Mouse (Mus musculus) lung, embryonic 15.5 days (tissue): Measurements from ENCODE around the gene Armh3. TPM values are rescaled to one million over a fixed set of nuclear protein-coding genes. Genes with fewer than 3 reads are reported as not detected.

Source experiments
- ATAC-seq: fragments of 200-750 bp; cut with Nextera tagmentation; 2 replicates; pipeline ENCODE4 v1.8.0; 2017; ENCODE audit warnings: moderate number of reproducible peaks, borderline replicate concordance; ENCODE audit not compliant: low FRiP score, low TSS enrichment; ENCODE audit errors: extremely low read depth
- H3K27ac ChIP-seq: fragments of 300-500 bp; sonication (generic); 2 replicates; pipeline ENCODE4 v1.5.1; 2015; ENCODE audit warnings: moderate library complexity, mild to moderate bottlenecking, inconsistent platforms
- H3K27me3 ChIP-seq: fragments of 300-500 bp; sonication (generic); 2 replicates; pipeline ENCODE4 v1.6.1; 2015; ENCODE audit warnings: inconsistent platforms
- H3K36me3 ChIP-seq: fragments of 300-500 bp; sonication (generic); 2 replicates; pipeline ENCODE4 v1.6.1; 2015; ENCODE audit warnings: inconsistent platforms
- H3K4me1 ChIP-seq: fragments of 300-500 bp; sonication (generic); 2 replicates; pipeline ENCODE4 v1.6.1; 2015; ENCODE audit warnings: inconsistent platforms
- H3K4me2 ChIP-seq: fragments of 300-500 bp; sonication (generic); 2 replicates; pipeline ENCODE4 v1.6.1; 2015; ENCODE audit warnings: inconsistent platforms, mild to moderate bottlenecking, moderate library complexity
- H3K4me3 ChIP-seq: fragments of 300-500 bp; sonication (generic); 2 replicates; pipeline ENCODE4 v1.5.1; 2015; ENCODE audit warnings: mild to moderate bottlenecking, inconsistent platforms
- H3K9ac ChIP-seq: fragments of 300-500 bp; sonication (generic); 2 replicates; pipeline ENCODE4 v1.6.1; 2015; ENCODE audit warnings: inconsistent platforms
- H3K9me3 ChIP-seq: fragments of 300-500 bp; sonication (generic); 2 replicates; pipeline ENCODE4 v1.6.1; 2016; ENCODE audit warnings: inconsistent platforms
- WGBS: fragments of 180-500 bp; shearing (Covaris S2); methylation state at CpG from one replicate; pipeline ENCODE4 v1.1.7; 2015; 5-methylcytosine and 5-hydroxymethylcytosine counted together
- polyA plus RNA-seq: library from polyadenylated mRNA; unstranded; fragments of >200 nt; fragmentation: Nextera tagmentation; extraction: Ambion mirVana; gene quantifications from 2 replicates; pipeline ENCODE4 v1.2.1, GENCODE M21; 2015

Armh3 gene
- polyA plus RNA-seq = 15.6 and 17.9 TPM in 2 replicates

DNA sequence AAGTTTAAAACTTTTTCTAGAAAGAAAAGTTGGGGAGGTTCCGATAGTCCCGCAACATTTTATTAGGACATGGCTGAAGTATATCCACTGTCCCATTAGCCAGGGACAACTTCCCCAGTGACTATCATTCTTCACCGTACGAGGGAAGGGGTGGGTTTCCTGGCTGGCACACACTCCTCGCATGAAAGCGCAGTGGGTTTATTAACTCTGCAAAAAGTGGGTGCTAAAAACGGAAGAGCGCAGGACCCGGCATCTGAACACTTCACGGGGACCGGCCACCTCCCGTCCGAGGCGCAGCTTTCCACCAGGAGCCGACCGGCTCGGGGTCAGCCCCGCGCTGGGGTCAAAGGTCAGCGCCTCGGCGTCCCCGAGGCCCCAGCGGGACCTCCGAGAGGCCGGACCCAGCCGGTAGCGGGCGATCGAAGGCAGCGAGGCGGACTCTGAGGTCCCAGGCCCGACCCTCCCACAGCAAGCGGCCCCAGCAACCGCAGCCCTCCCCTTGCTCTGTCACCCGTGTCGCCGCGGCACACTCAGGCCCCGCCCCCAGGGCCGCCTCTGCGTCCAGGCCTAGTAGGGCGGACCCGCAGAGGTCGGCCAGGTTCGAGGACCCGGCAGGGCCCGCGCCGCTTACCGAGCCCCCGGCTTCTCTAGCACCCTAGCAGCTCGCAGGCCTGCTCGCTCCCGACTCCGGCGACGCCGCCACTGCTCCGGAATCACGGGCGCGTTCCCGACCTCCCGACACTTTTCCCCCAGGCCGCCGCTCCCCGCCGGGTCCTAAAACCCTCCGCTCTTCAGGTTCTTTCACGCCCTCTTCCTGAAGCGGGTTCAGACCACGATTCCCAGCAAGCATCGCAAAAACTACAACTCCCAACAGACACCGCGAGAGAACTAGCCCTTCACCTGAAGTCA lies at the start of gene Armh3:
Gene Armh3, minus strand, starts transcription at position 704 of the 909 bp plus-strand sequence.
- no peaks in the 10 kb centered on the region for H3K27me3 ChIP-seq
- H3K9ac ChIP-seq = peak within 1 kb of the TSS; percentile 94
- peak within 1 kb of the TSS; percentile 70 for H3K4me2 ChIP-seq
- ATAC-seq = peak; percentile 97
- H3K4me3 ChIP-seq = peak within 1 kb of the TSS; percentile 91
- H3K4me1 ChIP-seq = peaks cover 12% of the 10 kb centered on the region; the same call in 1 of the 2 replicates
- H3K9me3 ChIP-seq = no peaks in the 10 kb centered on the region
- WGBS = 1% methylated on average over 74 of the region's 76 CpGs
- peak within 1 kb of the TSS; percentile 96 for H3K27ac ChIP-seq
- H3K36me3 ChIP-seq = no peaks in the 10 kb centered on the region

GRCm38 (mm10) chr19:46047426-46047825 lies 49.1 kb upstream of the Armh3 start:
- Histone ChIP-seq H3K36me3 (no peaks in the 10 kb centered on the region), H3K27me3 (no peaks in the 10 kb centered on the region), H3K4me1 (peaks cover 39% of the 10 kb centered on the region), H3K9me3 (no peaks in the 10 kb centered on the region), H3K9ac (no peak overlapping the region), H3K27ac (0 out of 2 replicates have a peak overlapping the region, but pooled peaks have one; percentile 99), H3K4me3 (no peak overlapping the region), H3K4me2 (no peak overlapping the region)
- 65% methylated on average over 2 of the region's 2 CpGs for WGBS
- ATAC-seq = no peak

DNA sequence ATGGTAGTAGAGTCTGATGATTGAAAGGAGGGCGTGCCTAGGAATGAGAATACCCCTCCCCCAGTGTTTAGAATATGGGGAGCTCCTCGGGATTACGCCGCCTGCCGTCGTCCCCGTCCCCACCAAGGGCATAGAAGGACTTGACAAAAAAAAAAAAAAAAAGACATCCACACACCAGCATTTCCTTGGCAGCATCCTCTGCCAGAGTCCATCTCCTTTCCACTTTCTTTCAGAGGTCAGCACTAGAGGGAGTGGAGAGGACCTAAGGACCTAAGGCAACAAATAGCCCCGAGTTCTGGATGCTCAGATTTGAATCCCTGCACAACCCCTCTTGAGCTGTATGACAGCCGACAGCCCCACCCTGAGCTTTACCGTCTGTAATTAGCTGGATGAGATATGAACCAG lies 48.3 kb upstream of the Armh3 start:
- Histone ChIP-seq H3K27me3 (no peaks in the 10 kb centered on the region), H3K4me2 (peak overlapping the region; percentile 85), H3K36me3 (no peaks in the 10 kb centered on the region), H3K4me3 (peak overlapping the region; percentile 95), H3K27ac (peak overlapping the region; percentile 99), H3K9me3 (no peaks in the 10 kb centered on the region), H3K9ac (no peak overlapping the region), H3K4me1 (peaks cover 47% of the 10 kb centered on the region)
- no peak for ATAC-seq
- 2% methylated on average over 10 of the region's 10 CpGs for WGBS

GRCm38 (mm10) chr19:46045696-46046311 lies 47.5 kb upstream of the Armh3 start:
- ATAC-seq = peak; percentile 73
- H3K4me2 ChIP-seq = peak overlapping the region; percentile 85
- H3K27me3 ChIP-seq = no peaks in the 10 kb centered on the region
- H3K27ac ChIP-seq = peak overlapping the region; percentile 99
- H3K9ac ChIP-seq = peak overlapping the region; percentile 99
- H3K4me1 ChIP-seq = peaks cover 55% of the 10 kb centered on the region
- H3K9me3 ChIP-seq = no peaks in the 10 kb centered on the region
- H3K4me3 ChIP-seq = peak overlapping the region; percentile 95
- WGBS = 1% methylated on average over 7 of the region's 7 CpGs
- no peaks in the 10 kb centered on the region for H3K36me3 ChIP-seq

GRCm38 (mm10) chr19:46044993-46045695 lies 46.9 kb upstream of the Armh3 start, which contains the start of gene Ldb1:
Gene Ldb1, minus strand, starts transcription at chr19:46045214.
- Histone ChIP-seq H3K27ac (peak within 1 kb of the TSS; percentile 99), H3K4me3 (peak within 1 kb of the TSS; percentile 95), H3K4me2 (peak within 1 kb of the TSS; percentile 85), H3K4me1 (peaks cover 61% of the 10 kb centered on the region), H3K27me3 (no peaks in the 10 kb centered on the region), H3K9ac (peak within 1 kb of the TSS; percentile 99), H3K9me3 (no peaks in the 10 kb centered on the region), H3K36me3 (no peaks in the 10 kb centered on the region)
- WGBS = under 1% methylated on average over 78 of the region's 84 CpGs
- peak; percentile 74 for ATAC-seq

DNA sequence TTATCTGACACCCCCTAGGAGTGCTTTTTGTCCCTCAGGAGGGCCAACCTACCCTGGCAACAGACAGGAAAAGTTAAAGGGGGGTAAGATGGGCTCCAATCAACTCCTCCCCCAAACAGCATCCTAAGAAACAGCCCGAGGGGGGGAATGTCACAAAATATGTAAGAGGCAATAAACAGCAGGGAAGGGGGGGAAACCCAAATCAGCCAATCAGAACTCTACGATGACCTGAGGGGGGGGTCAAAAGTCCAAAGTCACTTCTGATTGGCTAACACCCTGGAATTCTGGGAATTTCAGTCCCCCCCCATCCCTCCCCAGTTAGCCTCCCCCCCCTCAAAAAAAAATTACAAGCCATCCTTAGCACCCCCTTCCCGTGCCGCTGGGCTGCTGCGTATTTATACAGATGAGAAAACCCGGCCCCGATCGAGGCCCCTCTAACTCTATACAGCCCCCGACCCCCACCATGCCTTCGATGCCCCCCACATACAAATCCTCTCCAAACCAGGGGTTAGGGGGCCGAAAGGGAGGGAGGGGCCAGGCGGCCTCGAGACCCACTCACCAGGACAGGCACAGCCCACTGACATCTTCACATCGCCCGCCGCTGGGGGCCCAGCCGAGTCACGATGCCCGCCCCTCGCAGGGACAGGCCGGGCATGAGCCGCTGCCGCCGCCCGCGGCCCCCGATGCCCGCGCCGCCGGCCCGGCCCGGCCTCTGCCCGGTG lies 46.1 kb upstream of the Armh3 start, which contains the start of gene Pprc1:
Gene Pprc1, plus strand, starts transcription at position 616 of the 722 bp plus-strand sequence.
- peak within 1 kb of the TSS; percentile 99 for H3K9ac ChIP-seq
- peaks cover 67% of the 10 kb centered on the region for H3K4me1 ChIP-seq
- H3K4me3 ChIP-seq = peak within 1 kb of the TSS; percentile 95
- no peaks in the 10 kb centered on the region for H3K36me3 ChIP-seq
- H3K27me3 ChIP-seq = no peaks in the 10 kb centered on the region
- WGBS = under 1% methylated on average over 32 of the region's 34 CpGs
- H3K4me2 ChIP-seq = peak within 1 kb of the TSS; percentile 85
- H3K9me3 ChIP-seq = no peaks in the 10 kb centered on the region
- peak within 1 kb of the TSS; percentile 99 for H3K27ac ChIP-seq
- ATAC-seq = no peak

- WGBS = 43% methylated on average over 7 of the region's 7 CpGs
- peak overlapping the region; percentile 99 for H3K27ac ChIP-seq
- H3K27me3 ChIP-seq = no peaks in the 10 kb centered on the region
Observed at GRCm38 (mm10) chr19:46043380-46043779, 45.1 kb upstream of the Armh3 start.

DNA sequence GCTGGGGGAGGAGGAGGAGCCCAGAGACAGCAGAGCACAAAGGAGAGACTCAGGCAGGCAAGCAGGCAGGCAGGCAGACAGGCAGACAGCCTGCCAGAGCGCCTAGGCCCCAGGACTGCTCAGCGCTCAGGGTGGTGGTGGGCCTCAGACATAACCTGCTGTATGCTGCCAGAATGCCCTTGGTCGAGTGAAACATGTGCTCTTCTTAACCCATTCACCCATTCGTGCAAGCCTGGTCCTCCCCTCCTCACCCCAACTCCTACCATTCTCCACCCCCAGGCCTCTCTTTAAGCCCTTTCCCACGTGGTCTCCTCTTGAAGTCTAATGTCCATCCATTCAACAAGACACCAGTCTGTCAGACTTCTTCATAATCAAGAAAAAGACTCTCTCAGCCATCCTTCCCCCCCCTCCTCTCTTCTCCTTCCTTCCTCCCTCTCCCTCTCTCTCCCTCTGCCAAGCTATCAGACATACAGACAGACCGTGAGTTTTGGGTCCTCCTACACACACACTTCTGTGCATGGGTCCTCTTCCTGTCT lies 44.3 kb upstream of the Armh3 start:
- under 1% methylated on average over 6 of the region's 6 CpGs for WGBS
- Histone ChIP-seq H3K4me3 (peak overlapping the region; percentile 95), H3K27ac (peak overlapping the region; percentile 99), H3K9me3 (no peaks in the 10 kb centered on the region), H3K4me1 (peaks cover 71% of the 10 kb centered on the region), H3K36me3 (no peaks in the 10 kb centered on the region), H3K27me3 (no peaks in the 10 kb centered on the region), H3K9ac (peak overlapping the region; percentile 99), H3K4me2 (peak overlapping the region; percentile 85)
- ATAC-seq = no peak

More at GRCm38 (mm10) chr19:46043380-46043779, 45.1 kb upstream of the Armh3 start:
- Histone ChIP-seq H3K4me2 (peak overlapping the region; percentile 85), H3K4me1 (peaks cover 67% of the 10 kb centered on the region), H3K36me3 (no peaks in the 10 kb centered on the region), H3K9me3 (no peaks in the 10 kb centered on the region), H3K9ac (peak overlapping the region; percentile 99; the same call in 1 of the 2 replicates), H3K4me3 (peak overlapping the region; percentile 95)
- ATAC-seq = no peak

- Histone ChIP-seq H3K4me1 (peaks cover 74% of the 10 kb centered on the region), H3K27ac (peak overlapping the region; percentile 99), H3K36me3 (no peaks in the 10 kb centered on the region), H3K27me3 (no peaks in the 10 kb centered on the region), H3K9ac (peak overlapping the region; percentile 99), H3K9me3 (no peaks in the 10 kb centered on the region), H3K4me2 (peak overlapping the region; percentile 85), H3K4me3 (peak overlapping the region; percentile 95)
- 0% methylated on average over 12 of the region's 14 CpGs for WGBS
- peak; percentile 24 for ATAC-seq
Observed at GRCm38 (mm10) chr19:46041933-46042475, 43.7 kb upstream of the Armh3 start.

DNA sequence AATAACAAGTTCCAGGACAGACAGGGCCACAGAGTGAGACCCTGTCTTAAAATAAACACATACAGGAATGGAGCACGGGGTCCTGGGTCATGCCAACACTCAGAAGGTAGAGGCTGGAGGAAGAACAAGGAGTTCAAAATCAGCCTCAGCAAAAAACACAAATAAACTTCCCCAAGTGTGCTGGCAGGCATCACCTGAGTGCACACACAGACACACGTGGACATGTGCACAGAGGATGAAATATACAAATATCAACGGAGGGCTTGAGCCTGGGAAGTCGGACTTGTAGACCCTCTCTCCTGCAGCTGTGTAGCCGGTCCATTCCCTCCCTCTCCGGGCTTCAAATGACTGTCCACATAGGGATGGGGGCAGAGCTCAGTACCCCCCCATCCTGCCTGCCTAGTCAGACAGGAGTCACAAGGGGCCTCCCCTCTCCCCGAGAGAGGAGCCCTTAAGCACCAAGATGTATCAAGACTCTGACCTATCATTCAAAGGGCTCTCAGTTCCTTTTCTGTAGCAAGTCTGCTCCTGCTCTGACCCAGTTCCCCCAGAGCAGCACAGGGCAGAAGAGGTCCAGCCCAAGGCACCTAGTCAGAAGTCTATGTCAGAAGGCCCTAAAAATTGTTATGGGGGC lies 43.1 kb upstream of the Armh3 start:
- peak overlapping the region; percentile 85 for H3K4me2 ChIP-seq
- no peaks in the 10 kb centered on the region for H3K27me3 ChIP-seq
- H3K9me3 ChIP-seq = no peaks in the 10 kb centered on the region
- H3K4me1 ChIP-seq = peaks cover 74% of the 10 kb centered on the region
- WGBS = 8% methylated on average over 7 of the region's 7 CpGs
- H3K36me3 ChIP-seq = peaks cover 4% of the 10 kb centered on the region
- peak overlapping the region; percentile 99 for H3K9ac ChIP-seq
- peak overlapping the region; percentile 95 for H3K4me3 ChIP-seq
- H3K27ac ChIP-seq = peak overlapping the region; percentile 99
- no peak for ATAC-seq
